25 mouse cellular contexts compared by ENCODE assay signal in the genomic region with DNA sequence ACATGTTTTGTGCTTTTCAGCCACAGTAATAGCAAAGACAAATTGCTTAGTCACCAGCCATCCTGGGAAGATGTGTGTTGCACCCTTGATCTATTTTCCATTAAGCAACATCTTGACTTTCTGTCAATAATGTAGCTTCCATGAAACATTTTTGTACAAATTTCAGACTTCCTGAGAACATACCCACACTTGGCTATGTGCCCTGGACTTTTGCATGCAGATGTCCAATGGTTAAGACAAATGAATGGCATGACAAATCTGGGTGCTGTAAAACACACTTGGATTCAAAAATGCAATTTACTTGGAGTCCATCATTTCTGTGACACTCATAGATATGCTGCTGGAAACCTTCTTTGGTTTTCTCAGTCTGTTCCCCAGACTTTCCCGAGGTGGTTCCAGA.
"Had no signal": no experiment of that assay in that cellular context is flagged by ENCODE, and none has a peak within 500 bp of the region (broad histone marks: within the 10 kb centered on the region; RNA-seq: fewer than 3 reads in every experiment).

No protein-coding gene starts in this region.

- H3K27ac ChIP-seq: heart, adult 2 months; heart, embryonic 13.5 days; heart, embryonic 15.5 days; hindbrain, embryonic 13.5 days; hindbrain, embryonic 15.5 days; hindbrain, postnatal 0 days; kidney, embryonic 15.5 days; kidney, postnatal 0 days; limb, embryonic 13.5 days; limb, embryonic 15.5 days; liver, embryonic 12.5 days; liver, embryonic 14.5 days had no signal

- ATAC-seq: hindbrain, postnatal 0 days; intestine, embryonic 16.5 days; liver, embryonic 12.5 days had no signal

- H3K9ac ChIP-seq: heart, embryonic 13.5 days; heart, embryonic 15.5 days; hindbrain, embryonic 13.5 days; hindbrain, embryonic 15.5 days; kidney, embryonic 15.5 days; limb, embryonic 13.5 days; limb, embryonic 15.5 days; liver, embryonic 12.5 days; liver, embryonic 14.5 days had no signal

- H3K9me3 ChIP-seq: heart, embryonic 13.5 days; heart, embryonic 15.5 days; hindbrain, embryonic 13.5 days; hindbrain, embryonic 15.5 days; kidney, embryonic 15.5 days; limb, embryonic 13.5 days; limb, embryonic 15.5 days; liver, embryonic 12.5 days had no signal

- H3K4me3 ChIP-seq: heart, adult 2 months; heart, embryonic 13.5 days; heart, embryonic 15.5 days; hindbrain, embryonic 13.5 days; hindbrain, embryonic 15.5 days; kidney, embryonic 15.5 days; limb, embryonic 13.5 days; limb, embryonic 15.5 days; liver, embryonic 12.5 days had no signal

- H3K27me3 ChIP-seq: heart, embryonic 13.5 days; heart, embryonic 15.5 days; hindbrain, embryonic 13.5 days; hindbrain, embryonic 15.5 days; kidney, embryonic 15.5 days; limb, embryonic 13.5 days; limb, embryonic 15.5 days; liver, embryonic 12.5 days had no signal

- H3K4me2 ChIP-seq: heart, embryonic 11.5 days; heart, embryonic 13.5 days; heart, embryonic 15.5 days; hindbrain, embryonic 13.5 days; hindbrain, embryonic 15.5 days; kidney, embryonic 15.5 days; limb, embryonic 13.5 days; limb, embryonic 15.5 days; liver, embryonic 12.5 days had no signal

- H3K36me3 ChIP-seq: heart, embryonic 13.5 days; heart, embryonic 15.5 days; hindbrain, embryonic 13.5 days; hindbrain, embryonic 15.5 days; kidney, embryonic 15.5 days; limb, embryonic 13.5 days; limb, embryonic 15.5 days; liver, embryonic 12.5 days had no signal

- H3K4me1 ChIP-seq: hindbrain, embryonic 15.5 days; limb, embryonic 15.5 days; liver, embryonic 12.5 days had no signal

- DNase-seq: gastrocnemius, postnatal 14 days; gastrocnemius, postnatal 36 days; heart, adult 11 months; heart, adult 2 months; heart, postnatal 14 days; heart, postnatal 36 days; kidney, adult 11 months; kidney, adult 2 months; kidney, adult 9 months; kidney, postnatal 14 days; kidney, postnatal 36 days; left cerebral cortex, postnatal 4 days had no signal
